Mouse (Mus musculus) R1 (cell line): ENCODE results near the gene Ipo9.

Experiments
- DNase-seq: peaks from one replicate; pipeline ENCODE4 v3.0.0-alpha.2; 2018; ENCODE audit warnings: low read depth, low spot score

Ipo9 gene

DNA sequence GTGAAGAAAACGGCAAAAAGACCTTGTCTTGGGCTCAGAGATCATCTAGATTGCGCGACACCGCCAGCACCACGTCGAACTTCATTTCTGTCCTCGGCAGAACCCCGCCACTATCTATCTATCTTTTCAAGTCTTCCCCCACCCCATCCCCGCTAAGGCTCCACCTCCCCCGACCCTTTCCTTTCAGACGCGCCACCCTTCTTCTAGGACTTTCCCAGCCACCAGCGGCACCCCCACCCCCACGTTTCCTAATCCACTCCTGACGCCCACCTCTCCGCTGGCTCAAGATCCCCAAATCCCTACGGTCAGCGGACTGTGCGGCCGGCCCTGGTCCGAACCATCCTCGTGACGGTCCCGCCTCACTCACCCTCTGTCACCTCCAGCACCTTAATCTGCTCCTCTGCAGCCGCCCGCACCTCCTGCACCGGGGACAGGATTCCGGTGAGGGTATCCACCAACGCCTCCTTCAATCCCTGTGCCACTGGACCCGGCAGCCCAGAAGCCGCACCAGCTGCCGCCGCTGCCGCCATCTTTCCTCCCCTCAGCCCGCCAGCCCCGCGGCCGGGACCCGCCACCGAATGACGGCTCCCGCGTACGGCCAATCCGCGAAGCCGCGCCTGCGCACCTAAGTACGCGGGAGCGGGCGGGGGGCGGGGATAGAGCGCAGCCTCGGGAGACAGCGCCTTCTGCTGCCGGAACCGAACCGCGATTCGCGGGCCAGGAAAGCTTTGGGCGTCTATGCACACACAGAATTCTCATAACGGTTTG is at the start of gene Ipo9:
Ipo9 (minus strand) TSS at position 599 of the 768 bp plus-strand sequence.
- peak; percentile 92 for DNase-seq

DNA sequence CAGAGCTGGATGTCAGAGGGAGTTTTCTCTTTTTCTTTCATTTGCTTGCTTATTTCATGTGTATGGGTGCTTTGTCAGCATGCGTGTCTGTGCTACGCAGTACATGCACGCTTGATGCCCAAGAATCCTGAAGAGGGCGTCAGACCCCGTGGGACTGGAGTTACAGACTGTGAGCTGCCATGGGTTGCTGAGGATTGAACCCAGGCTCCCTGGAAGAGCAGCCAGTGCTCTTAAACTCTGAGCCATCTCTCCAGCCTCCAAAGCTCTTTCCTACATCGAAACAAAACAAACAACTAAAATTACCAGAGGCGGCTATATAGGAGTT is 45.2 kb upstream of the Ipo9 start:
- DNase-seq: no peak

GRCm38 (mm10) chr1:135474861-135475570 is 44.7 kb upstream of the Ipo9 start:
- no peak for DNase-seq

- peak; percentile 77 for DNase-seq
Observed at GRCm38 (mm10) chr1:135472536-135472935, 42.2 kb upstream of the Ipo9 start.

DNA sequence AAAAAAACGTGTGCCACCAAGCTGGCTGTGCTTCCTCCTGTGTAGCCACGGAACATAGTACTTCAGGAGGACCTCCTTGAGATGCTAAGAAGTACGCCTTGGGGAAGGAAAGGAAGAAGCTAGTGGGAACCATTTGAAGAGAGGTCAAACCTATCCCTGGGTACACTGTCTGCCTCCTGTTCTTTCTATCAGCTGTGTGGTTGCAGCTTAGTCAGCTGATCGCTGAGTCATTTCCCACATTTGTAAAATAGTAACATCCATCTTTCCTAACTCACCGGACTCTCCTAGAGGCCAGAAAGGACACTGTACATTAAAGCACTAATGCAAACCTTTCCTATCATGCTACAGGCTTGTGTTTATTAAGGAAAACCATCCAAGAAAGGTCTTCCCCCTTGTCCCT is 41.4 kb upstream of the Ipo9 start:
- no peak for DNase-seq

- no peak for DNase-seq
Observed at GRCm38 (mm10) chr1:135470546-135470945, 40.2 kb upstream of the Ipo9 start.

GRCm38 (mm10) chr1:135467462-135467861 is 37.2 kb upstream of the Ipo9 start:
- DNase-seq: no peak

DNA sequence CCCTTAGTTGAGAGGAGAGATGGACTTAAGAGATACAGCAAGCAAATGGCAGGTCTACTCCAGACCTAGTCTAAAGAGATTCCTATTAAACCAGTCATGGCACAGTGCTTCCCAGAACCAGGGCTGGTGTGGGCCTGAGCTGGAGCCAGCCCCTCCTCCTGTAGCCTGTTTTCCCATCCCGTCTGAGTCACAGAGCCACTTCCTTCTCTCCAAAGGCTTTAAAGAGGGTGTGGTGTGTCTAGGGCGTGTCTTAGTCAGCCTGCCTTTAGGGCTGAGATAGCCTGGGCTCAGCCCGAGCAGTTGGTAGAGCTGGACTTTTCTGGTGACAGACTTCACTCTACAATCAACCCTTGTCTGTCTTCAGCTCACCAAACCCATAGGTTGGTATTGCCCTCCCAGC is 36.6 kb upstream of the Ipo9 start:
- peak; percentile 85 for DNase-seq

DNA sequence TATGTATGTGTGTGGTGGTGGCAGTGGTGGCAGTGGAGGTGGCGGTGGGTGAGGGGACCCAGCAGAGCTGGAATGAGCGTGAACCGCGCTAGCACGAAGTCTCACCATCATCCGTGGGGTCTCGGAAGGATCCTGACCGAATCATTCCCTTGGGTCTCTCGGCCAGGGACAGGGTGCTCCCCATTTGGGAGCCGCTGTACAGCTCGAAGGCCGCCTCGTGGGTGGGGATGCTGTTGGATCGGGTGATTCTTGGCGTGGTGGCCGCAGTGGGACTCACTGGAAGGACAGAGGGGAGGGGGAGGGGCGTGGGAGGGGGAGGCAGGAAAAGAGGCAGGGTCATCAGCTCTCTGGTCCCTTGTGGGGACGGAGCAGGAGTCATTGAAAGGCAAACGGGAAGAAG is 35.4 kb upstream of the Ipo9 start:
- DNase-seq: no peak

DNA sequence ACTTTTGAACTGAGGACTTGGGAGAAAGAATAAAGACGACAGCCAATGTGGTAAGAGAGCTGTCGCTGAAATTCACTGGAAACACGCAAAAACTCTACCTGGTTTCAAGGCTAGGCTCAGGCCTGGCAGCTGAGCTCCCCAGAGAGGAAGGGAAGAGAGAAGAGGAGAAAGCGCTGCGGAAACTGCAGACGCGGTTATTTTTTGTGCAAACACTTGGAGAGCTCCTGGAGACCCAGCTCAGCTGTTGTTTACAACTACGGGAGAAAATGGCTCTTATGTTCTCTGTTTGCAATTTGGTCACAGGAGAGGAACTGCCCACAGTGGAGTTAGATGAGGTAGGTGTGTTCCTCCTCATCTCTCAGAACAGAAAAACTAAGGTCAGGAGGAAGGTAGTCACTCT is 32.4 kb upstream of the Ipo9 start:
- no peak for DNase-seq

GRCm38 (mm10) chr1:135462304-135462703 is 32.0 kb upstream of the Ipo9 start:
- no peak for DNase-seq

GRCm38 (mm10) chr1:135461097-135461730 is 30.9 kb upstream of the Ipo9 start:
- peak; percentile 58 for DNase-seq

DNA sequence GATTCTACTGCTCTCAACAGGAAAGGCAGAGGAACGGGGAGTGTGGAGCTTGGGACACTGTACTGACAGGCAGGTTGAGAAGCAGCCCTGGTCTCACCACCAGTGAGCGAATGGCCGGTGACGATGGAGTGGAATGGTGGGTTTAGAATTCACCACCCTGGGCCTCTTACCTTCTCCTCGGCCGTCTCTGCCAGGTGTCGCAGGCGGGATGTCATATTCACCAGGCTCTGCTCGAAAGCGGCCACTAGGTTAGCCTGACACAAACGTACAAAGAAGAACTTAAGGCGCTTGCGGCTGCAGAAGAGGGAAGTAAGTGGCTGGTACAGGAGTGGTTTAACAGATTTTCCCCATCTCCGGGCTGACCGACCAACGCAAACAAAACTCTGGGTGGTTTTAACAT is 30.2 kb upstream of the Ipo9 start:
- no peak for DNase-seq

- no peak for DNase-seq
Observed at GRCm38 (mm10) chr1:135457860-135458259, 27.6 kb upstream of the Ipo9 start.

DNA sequence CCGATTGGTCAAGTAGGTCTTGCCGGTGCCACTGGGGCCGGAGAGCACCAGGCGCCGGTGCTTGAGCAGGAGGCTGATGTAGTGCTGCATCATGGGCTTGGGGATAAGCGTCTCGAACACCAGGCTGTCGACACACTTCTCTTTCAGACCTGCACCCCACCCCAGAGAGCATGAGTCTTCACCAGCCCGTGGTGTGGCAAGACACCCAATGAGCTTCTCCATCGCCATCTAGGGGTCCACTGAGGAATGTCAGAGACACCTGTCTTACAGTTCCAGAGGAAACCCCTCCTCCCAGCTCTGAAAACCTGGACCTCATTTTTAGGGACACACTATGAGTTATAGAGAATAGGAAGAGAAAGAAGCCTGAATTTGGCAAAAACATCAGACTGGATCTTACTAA is 22.0 kb upstream of the Ipo9 start:
- peak; percentile 75 for DNase-seq

GRCm38 (mm10) chr1:135451419-135451818 is 21.1 kb upstream of the Ipo9 start:
- no peak for DNase-seq

DNA sequence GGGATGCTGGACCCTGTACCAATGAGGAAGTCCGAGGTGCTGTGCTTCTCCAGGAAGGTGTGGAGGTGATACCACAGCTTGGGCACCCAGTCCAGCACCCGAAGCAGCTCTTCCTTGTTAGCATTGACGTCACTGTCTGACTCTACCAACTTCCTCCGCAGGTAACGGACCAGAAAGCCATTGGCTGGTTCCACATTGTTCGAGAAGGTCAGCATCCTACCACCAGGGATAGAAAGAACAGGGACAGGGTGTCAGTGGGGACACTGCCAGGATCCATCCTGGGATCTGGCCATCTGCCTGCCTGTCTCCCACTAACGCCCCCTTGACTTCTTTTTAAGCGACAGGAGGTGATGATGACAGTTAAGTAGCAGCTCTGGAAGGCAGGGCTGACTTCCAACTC is 19.6 kb upstream of the Ipo9 start:
- DNase-seq: no peak

GRCm38 (mm10) chr1:135448940-135449339 is 18.6 kb upstream of the Ipo9 start:
- DNase-seq: no peak

DNA sequence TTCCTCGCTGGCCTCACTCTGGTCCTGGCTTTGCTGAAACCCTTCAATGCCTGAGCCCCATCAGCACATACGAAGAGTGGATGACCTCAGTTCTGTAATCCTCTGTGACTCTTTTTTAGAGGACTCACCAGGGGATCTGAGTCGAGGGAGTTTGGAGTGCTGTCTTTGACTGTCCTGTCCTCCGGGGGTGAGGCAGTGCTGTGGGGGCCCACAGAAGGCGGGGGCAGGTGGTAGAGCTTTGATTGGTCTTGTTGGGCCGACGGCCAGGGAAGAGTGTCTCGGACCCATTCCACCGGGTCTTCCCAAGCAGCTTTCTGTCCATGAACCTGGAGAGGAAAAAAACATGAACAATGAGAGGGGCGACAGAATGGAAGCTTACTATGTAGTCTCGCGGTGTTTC is 13.2 kb upstream of the Ipo9 start:
- no peak for DNase-seq

- DNase-seq: no peak
Observed at GRCm38 (mm10) chr1:135441861-135442260, 11.6 kb upstream of the Ipo9 start.

GRCm38 (mm10) chr1:135440986-135441385 is 10.7 kb upstream of the Ipo9 start:
- no peak for DNase-seq

DNA sequence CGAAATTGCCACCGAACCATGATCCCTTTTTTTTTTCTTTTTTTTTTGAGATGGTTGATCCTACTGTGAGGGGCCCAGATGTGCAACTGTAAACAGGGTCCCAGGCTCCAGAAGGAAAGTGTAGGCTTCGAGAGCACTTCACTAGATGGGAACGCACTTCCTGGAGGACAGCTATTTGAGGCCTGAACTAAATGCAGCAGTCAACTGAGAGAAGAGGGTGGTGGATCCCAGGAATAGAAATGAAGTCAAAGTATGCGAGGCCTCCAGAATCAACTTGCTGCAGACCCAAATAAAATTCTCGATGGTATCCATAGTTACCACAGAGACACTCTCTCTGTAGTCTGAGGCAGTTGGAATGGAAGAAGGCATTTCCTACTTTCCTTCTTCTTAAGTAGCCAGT is 8.5 kb upstream of the Ipo9 start:
- no peak for DNase-seq

DNA sequence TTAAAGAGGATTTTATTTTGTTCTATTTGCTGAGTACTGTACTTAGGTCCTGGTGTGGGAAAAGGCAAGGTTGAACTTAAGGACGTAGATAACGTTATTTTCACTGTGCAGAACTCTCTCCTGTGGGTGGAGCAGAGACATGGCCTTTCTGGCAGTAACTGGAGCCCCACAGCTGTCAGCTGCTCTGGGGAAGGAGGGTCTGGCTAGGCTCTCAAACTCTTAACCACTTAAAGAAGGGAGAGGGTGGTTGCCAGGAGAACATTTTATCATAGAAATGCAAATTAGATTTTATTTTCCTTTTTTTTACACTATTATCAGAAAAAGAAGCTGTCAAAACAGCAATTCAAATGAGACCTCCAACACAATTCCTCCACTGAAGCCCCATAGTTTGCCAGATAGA is 5.5 kb upstream of the Ipo9 start:
- no peak for DNase-seq
